Mouse (Mus musculus): ENCODE measurements around the gene Tdrd7. TPM values are rescaled to one million over a fixed set of nuclear protein-coding genes. Genes with fewer than 3 reads are reported as not detected.

Gene Tdrd7
- total and polyA plus RNA-seq, 2 experiments, result 10.9 to 27.8 TPM

DNA sequence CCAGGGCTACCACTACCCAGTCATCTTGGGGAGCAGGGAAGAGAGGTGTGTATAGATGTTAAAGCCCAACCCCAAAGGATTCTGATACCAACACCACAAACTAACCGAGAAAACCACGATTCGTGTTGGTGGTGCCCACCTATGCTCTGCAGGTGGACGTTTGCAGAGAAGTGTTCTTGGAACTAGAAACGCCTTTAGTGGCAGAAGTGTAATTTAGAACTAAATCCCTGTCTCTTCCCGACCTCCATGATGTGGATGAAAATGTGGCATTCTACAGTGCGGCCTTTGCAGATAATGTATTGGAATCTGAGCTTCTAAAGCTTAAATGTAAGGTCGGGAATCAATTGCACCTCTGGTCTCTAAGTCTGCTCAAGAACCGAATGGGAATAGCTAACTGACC lies 7.8 kb downstream of the Tdrd7 start:
- H3K9ac ChIP-seq (ENCODE audit: low read depth, low read length), result peak overlapping the region; percentile 91
- H3K79me2 ChIP-seq (ENCODE audit: control insufficient read depth, insufficient read depth, low read length), result peaks cover 17% of the 10 kb centered on the region
- no peak for TF ChIP-seq CTCF (IDR thresholded peaks at IDR 0.05; ENCODE audit: low read depth, low read length)
- TF ChIP-seq POLR2A (IDR thresholded peaks at IDR 0.05; ENCODE audit: extremely low read depth, insufficient read depth, low read length), result no peak
- H3K36me3 ChIP-seq (ENCODE audit: control insufficient read depth, insufficient read depth, low read length), result no peaks in the 10 kb centered on the region
- peak overlapping the region; percentile 53; the same call in 1 of the 2 replicates for H3K27ac ChIP-seq (replicated peaks; ENCODE audit: insufficient read depth, low read depth, low read length)
- DNase-seq (ENCODE audit: extremely low read depth, low read depth, low spot score), result no peak
- H3K4me1 ChIP-seq (ENCODE audit: control insufficient read depth, insufficient read depth, low read length), result peaks cover 23% of the 10 kb centered on the region
- H3K4me3 ChIP-seq (ENCODE audit: insufficient read depth, low read depth, low read length), result peak overlapping the region; percentile 96
- no peaks in the 10 kb centered on the region for H3K27me3 ChIP-seq (ENCODE audit: control insufficient read depth, insufficient read depth, low read length)
- WGBS, result 35% methylated on average over 9 of the region's 9 CpGs

DNA sequence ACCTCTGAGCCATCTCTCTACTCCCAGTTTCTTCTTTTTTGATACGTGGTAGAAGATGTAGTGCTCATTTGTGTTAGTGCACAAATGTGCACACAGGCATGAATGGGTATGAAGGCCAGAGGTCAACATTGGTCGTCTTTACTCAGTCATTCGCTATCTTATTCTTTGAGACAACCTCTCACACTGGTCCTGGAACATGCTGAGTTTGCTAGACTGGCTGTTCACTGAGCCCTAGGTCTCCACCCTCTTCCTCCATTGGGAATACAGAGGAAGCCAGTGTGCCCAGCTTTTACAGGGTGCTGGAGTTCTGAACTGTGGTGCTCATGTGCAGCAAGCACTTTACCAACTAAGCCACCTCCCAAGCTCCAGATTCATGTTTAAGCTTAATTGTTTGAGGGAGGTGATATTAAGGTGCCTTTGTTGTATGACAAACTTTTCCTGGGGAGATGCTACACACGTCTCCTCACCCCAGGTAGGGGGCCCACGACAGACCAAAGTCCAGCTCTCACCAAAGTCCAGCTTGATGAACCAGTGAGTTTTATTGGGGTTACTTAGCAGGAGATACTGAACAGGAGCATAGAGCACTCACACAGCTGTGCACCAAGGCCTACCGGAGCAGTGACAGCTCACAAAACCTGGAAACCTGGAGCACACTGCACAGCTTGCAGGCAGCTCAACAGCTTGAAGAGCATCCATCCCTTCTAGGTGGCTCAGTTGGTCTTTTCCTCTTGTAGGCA lies 12.0 kb downstream of the Tdrd7 start:
- DNase-seq (ENCODE audit: extremely low read depth, low read depth, low spot score), result no peak
- 70% methylated on average over 6 of the region's 6 CpGs for WGBS

DNA sequence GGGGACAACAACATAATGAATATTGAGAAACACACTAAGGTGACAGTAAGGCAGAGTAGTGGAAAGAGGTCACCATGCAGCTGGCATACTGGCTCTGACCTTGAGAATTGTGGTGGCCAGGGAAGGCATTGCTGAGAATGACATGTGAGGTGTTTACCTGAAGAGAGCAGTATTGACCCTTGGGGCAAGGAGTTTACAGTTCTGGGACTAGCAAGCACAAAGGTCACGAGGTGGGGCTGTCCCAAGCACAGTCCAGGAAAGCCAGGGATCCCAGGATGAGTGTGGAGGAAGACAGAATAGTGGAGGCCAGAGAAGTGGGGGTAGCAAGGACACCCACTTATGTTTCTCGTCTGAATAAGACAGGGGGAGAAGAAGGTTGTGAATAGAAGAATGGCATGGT lies 14.8 kb downstream of the Tdrd7 start:
- no peaks in the 10 kb centered on the region for H3K27me3 ChIP-seq (ENCODE audit: control insufficient read depth, insufficient read depth, low read length)
- no peak for TF ChIP-seq CTCF (IDR thresholded peaks at IDR 0.05; ENCODE audit: low read depth, low read length)
- no peak for TF ChIP-seq POLR2A (IDR thresholded peaks at IDR 0.05; ENCODE audit: extremely low read depth, insufficient read depth, low read length)
- peaks cover 20% of the 10 kb centered on the region for H3K79me2 ChIP-seq (ENCODE audit: control insufficient read depth, insufficient read depth, low read length)
- 46% methylated on average over 2 of the region's 2 CpGs for WGBS
- no peak overlapping the region for H3K9ac ChIP-seq (ENCODE audit: low read depth, low read length)
- H3K36me3 ChIP-seq (ENCODE audit: control insufficient read depth, insufficient read depth, low read length), result no peaks in the 10 kb centered on the region
- H3K4me1 ChIP-seq (ENCODE audit: control insufficient read depth, insufficient read depth, low read length), result peaks cover 15% of the 10 kb centered on the region
- H3K4me3 ChIP-seq (ENCODE audit: insufficient read depth, low read depth, low read length), result no peak overlapping the region
- no peak overlapping the region for H3K27ac ChIP-seq (replicated peaks; ENCODE audit: insufficient read depth, low read depth, low read length)
- DNase-seq (ENCODE audit: extremely low read depth, low read depth, low spot score), result peak; percentile 71

More for the DNA sequence above, 12.0 kb downstream of the Tdrd7 start:
- H3K4me3 ChIP-seq (ENCODE audit: insufficient read depth, low read depth, low read length), result no peak overlapping the region
- no peak overlapping the region for H3K9ac ChIP-seq (ENCODE audit: low read depth, low read length)
- no peak overlapping the region for H3K27ac ChIP-seq (replicated peaks; ENCODE audit: insufficient read depth, low read depth, low read length)
- peaks cover 21% of the 10 kb centered on the region for H3K4me1 ChIP-seq (ENCODE audit: control insufficient read depth, insufficient read depth, low read length)
- no peaks in the 10 kb centered on the region for H3K27me3 ChIP-seq (ENCODE audit: control insufficient read depth, insufficient read depth, low read length)
- H3K79me2 ChIP-seq (ENCODE audit: control insufficient read depth, insufficient read depth, low read length), result peaks cover 24% of the 10 kb centered on the region
- H3K36me3 ChIP-seq (ENCODE audit: control insufficient read depth, insufficient read depth, low read length), result no peaks in the 10 kb centered on the region
- TF ChIP-seq CTCF (IDR thresholded peaks at IDR 0.05; ENCODE audit: low read depth, low read length) (no peak), POLR2A (IDR thresholded peaks at IDR 0.05; ENCODE audit: extremely low read depth, insufficient read depth, low read length) (no peak)

DNA sequence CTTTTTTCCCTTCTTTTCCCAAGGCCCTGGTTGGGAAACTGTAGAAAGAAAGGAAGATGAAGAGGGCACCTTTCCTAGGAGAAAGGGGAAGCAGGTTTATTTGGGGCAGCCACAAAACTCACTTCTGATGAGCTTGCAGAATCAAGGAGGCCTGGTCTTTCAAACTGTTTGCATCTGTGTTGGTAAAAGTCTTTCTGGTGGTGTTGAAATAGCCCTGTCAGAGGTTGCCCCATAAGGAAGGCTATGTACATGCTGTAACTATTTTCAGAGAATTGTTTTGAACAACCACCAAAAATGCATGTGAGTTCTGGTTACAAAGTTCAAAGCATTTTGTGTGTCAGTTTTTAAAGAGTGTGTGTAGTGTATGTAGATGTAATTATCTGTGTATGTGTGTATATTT lies 15.9 kb downstream of the Tdrd7 start:
- Histone ChIP-seq H3K9ac (ENCODE audit: low read depth, low read length) (no peak overlapping the region), H3K27me3 (ENCODE audit: control insufficient read depth, insufficient read depth, low read length) (no peaks in the 10 kb centered on the region), H3K4me1 (ENCODE audit: control insufficient read depth, insufficient read depth, low read length) (peaks cover 15% of the 10 kb centered on the region), H3K4me3 (ENCODE audit: insufficient read depth, low read depth, low read length) (no peak overlapping the region), H3K27ac (replicated peaks; ENCODE audit: insufficient read depth, low read depth, low read length) (no peak overlapping the region), H3K79me2 (ENCODE audit: control insufficient read depth, insufficient read depth, low read length) (peaks cover 20% of the 10 kb centered on the region), H3K36me3 (ENCODE audit: control insufficient read depth, insufficient read depth, low read length) (no peaks in the 10 kb centered on the region)
- peak; percentile 42 for DNase-seq (ENCODE audit: extremely low read depth, low read depth, low spot score)
- TF ChIP-seq CTCF (IDR thresholded peaks at IDR 0.05; ENCODE audit: low read depth, low read length), result no peak
- TF ChIP-seq POLR2A (IDR thresholded peaks at IDR 0.05; ENCODE audit: extremely low read depth, insufficient read depth, low read length), result no peak

DNA sequence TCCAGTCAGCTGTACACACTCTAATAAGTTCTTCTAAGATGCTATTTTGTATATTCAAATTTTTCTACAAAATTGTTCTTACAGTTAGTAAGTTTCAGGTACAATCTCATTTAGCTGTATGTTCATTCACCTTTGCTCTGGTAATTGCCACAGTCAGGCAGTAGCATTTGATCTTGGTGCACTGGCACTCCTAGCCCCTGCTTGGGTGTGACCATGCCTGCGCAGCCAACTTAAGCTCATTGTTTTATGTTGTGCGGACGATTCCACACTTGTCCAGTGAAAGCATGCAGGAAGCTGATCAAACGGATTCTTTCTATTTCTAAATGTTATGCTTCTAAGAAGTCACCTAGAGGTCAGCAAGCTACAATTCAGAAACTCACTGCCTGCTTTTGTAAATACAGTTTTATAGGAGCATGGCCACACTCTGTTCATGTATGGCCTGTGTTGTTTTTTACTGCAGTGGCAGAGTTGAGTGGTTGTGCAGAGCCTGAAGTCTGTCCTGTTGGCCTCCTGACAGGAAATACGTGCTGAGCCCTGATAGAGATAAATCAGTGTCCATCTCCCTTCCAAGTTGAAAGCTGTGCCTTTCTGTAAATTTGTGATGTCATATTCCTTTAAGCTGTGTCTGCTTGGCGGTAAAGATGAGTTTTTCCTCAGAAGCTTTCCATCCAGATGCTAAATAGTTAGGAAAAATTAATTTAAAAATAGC lies 25.4 kb downstream of the Tdrd7 start:
- no peak for TF ChIP-seq POLR2A (IDR thresholded peaks at IDR 0.05; ENCODE audit: extremely low read depth, insufficient read depth, low read length)
- no peak for TF ChIP-seq CTCF (IDR thresholded peaks at IDR 0.05; ENCODE audit: low read depth, low read length)
- no peak for DNase-seq (ENCODE audit: extremely low read depth, low read depth, low spot score)
- WGBS, result 74% methylated on average over 6 of the region's 6 CpGs
- no peaks in the 10 kb centered on the region for H3K4me1 ChIP-seq (ENCODE audit: control insufficient read depth, insufficient read depth, low read length)
- no peak overlapping the region for H3K27ac ChIP-seq (replicated peaks; ENCODE audit: insufficient read depth, low read depth, low read length)
- H3K4me3 ChIP-seq (ENCODE audit: insufficient read depth, low read depth, low read length), result no peak overlapping the region
- no peaks in the 10 kb centered on the region for H3K79me2 ChIP-seq (ENCODE audit: control insufficient read depth, insufficient read depth, low read length)
- no peaks in the 10 kb centered on the region for H3K27me3 ChIP-seq (ENCODE audit: control insufficient read depth, insufficient read depth, low read length)
- H3K9ac ChIP-seq (ENCODE audit: low read depth, low read length), result no peak overlapping the region
- peaks cover 37% of the 10 kb centered on the region for H3K36me3 ChIP-seq (ENCODE audit: control insufficient read depth, insufficient read depth, low read length)

DNA sequence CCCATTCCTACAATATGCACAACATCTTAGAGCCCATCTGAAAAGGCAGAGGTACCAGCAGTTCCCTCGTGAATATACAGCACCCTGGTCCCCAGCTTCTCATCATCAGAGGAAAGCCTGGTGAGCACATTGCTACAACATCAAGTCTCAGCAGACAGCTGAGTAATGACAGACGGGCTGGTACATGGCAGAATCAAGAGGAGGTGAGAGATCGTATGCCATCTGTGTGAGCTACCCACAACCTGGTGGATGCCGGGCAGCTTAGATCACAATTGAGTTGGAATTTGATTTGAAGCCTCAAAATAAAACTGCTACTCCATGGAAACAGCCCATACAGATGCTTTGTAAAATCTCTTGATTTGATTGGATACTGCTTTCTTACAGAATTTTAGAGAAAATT lies 33.4 kb downstream of the Tdrd7 start:
- no peak for TF ChIP-seq POLR2A (IDR thresholded peaks at IDR 0.05; ENCODE audit: extremely low read depth, insufficient read depth, low read length)
- no peak for TF ChIP-seq CTCF (IDR thresholded peaks at IDR 0.05; ENCODE audit: low read depth, low read length)
- Histone ChIP-seq H3K36me3 (ENCODE audit: control insufficient read depth, insufficient read depth, low read length) (peaks cover 23% of the 10 kb centered on the region), H3K4me3 (ENCODE audit: insufficient read depth, low read depth, low read length) (no peak overlapping the region), H3K27me3 (ENCODE audit: control insufficient read depth, insufficient read depth, low read length) (no peaks in the 10 kb centered on the region), H3K79me2 (ENCODE audit: control insufficient read depth, insufficient read depth, low read length) (no peaks in the 10 kb centered on the region), H3K27ac (replicated peaks; ENCODE audit: insufficient read depth, low read depth, low read length) (no peak overlapping the region), H3K4me1 (ENCODE audit: control insufficient read depth, insufficient read depth, low read length) (no peaks in the 10 kb centered on the region), H3K9ac (ENCODE audit: low read depth, low read length) (no peak overlapping the region)
- no peak for DNase-seq (ENCODE audit: extremely low read depth, low read depth, low spot score)
- 95% methylated on average over 4 of the region's 4 CpGs for WGBS
